Mouse (Mus musculus) regulatory T cell (primary cell): ENCODE results near the gene Tmem128.

Source experiments
- in situ Hi-C: fragments of 300-600 bp; cut with MboI, MseI; formaldehyde crosslinking; loops from one replicate; pipeline ENCODE4 v1.15.1; 2025; ENCODE audit warnings: high pct_unique_total_duplicates

The Tmem128 gene

GRCm38 (mm10) chr5:38260107-38260682, at the start of gene Tmem128:
TSS of gene Tmem128 (plus strand) at chr5:38260185.
- in situ Hi-C loops = no loop called here

GRCm38 (mm10) chr5:38211691-38212090, 48.3 kb upstream of the Tmem128 start:
- in situ Hi-C loops = no loop called here

- in situ Hi-C loops = no loop called here
Measured at GRCm38 (mm10) chr5:38213009-38213408, 47.0 kb upstream of the Tmem128 start.

- in situ Hi-C loops = no loop called here
Measured at GRCm38 (mm10) chr5:38219771-38220307, 40.1 kb upstream of the Tmem128 start.

- in situ Hi-C loops = no loop called here
Measured at GRCm38 (mm10) chr5:38220328-38220912, 39.6 kb upstream of the Tmem128 start, which contains the start of the genes Zbtb49 and Lyar. TSS of gene Zbtb49 (minus strand) at chr5:38220457. TSS of gene Lyar (plus strand) at chr5:38220470.

- in situ Hi-C loops = no loop called here
Measured at GRCm38 (mm10) chr5:38235422-38235821, 24.6 kb upstream of the Tmem128 start.

- in situ Hi-C loops = no loop called here
Measured at GRCm38 (mm10) chr5:38236627-38237026, 23.4 kb upstream of the Tmem128 start.

- in situ Hi-C loops = no loop called here
Measured at GRCm38 (mm10) chr5:38240727-38241472, 19.1 kb upstream of the Tmem128 start.

GRCm38 (mm10) chr5:38241473-38241834, 18.5 kb upstream of the Tmem128 start:
- in situ Hi-C loops = no loop called here

GRCm38 (mm10) chr5:38241966-38242365, 18.0 kb upstream of the Tmem128 start:
- in situ Hi-C loops = no loop called here

- in situ Hi-C loops = no loop called here
Measured at GRCm38 (mm10) chr5:38255195-38255594, 4.8 kb upstream of the Tmem128 start.

- in situ Hi-C loops = no loop called here
Measured at GRCm38 (mm10) chr5:38255644-38256043, 4.3 kb upstream of the Tmem128 start.

GRCm38 (mm10) chr5:38256551-38256950, 3.4 kb upstream of the Tmem128 start:
- in situ Hi-C loops = no loop called here

GRCm38 (mm10) chr5:38258034-38258772, 1.8 kb upstream of the Tmem128 start:
- in situ Hi-C loops = no loop called here

GRCm38 (mm10) chr5:38258773-38259146, 1.2 kb upstream of the Tmem128 start:
- in situ Hi-C loops = no loop called here

- in situ Hi-C loops = no loop called here
Measured at GRCm38 (mm10) chr5:38259455-38260106, 404 bp upstream of the Tmem128 start.

- in situ Hi-C loops = no loop called here
Measured at GRCm38 (mm10) chr5:38270942-38271341, 11.0 kb downstream of the Tmem128 start.

- in situ Hi-C loops = no loop called here
Measured at GRCm38 (mm10) chr5:38273831-38274230, 13.8 kb downstream of the Tmem128 start.

- in situ Hi-C loops = no loop called here
Measured at GRCm38 (mm10) chr5:38275771-38276170, 15.8 kb downstream of the Tmem128 start, which contains the start of gene Otop1. TSS of gene Otop1 (plus strand) at chr5:38275972.

GRCm38 (mm10) chr5:38276451-38276850, 16.5 kb downstream of the Tmem128 start:
- in situ Hi-C loops = no loop called here

GRCm38 (mm10) chr5:38277098-38277866, 17.3 kb downstream of the Tmem128 start:
- in situ Hi-C loops = no loop called here
